Mouse (Mus musculus) midbrain, embryonic 12.5 days (tissue): ENCODE results near the gene Actl6b. TPM values are rescaled to one million over a fixed set of nuclear protein-coding genes. Genes with fewer than 3 reads are reported as not detected.

Experiments
- ATAC-seq: fragments of 200-750 bp; cut with Nextera tagmentation; 2 replicates; pipeline ENCODE4 v1.8.0; 2017; ENCODE audit warnings: low read depth, moderate TSS enrichment, moderate library complexity; ENCODE audit not compliant: low FRiP score
- H3K27ac ChIP-seq: fragments of 300-500 bp; sonication (generic); replicated peaks from 2 replicates; pipeline ENCODE4 v1.5.1; 2016; ENCODE audit warnings: mild to moderate bottlenecking
- H3K27me3 ChIP-seq: fragments of 300-500 bp; sonication (generic); 2 replicates; pipeline ENCODE4 v1.6.1; 2016; ENCODE audit warnings: mild to moderate bottlenecking
- H3K36me3 ChIP-seq: fragments of 300-500 bp; sonication (generic); 2 replicates; pipeline ENCODE4 v1.6.1; 2016
- H3K4me1 ChIP-seq: fragments of 300-500 bp; sonication (generic); 2 replicates; pipeline ENCODE4 v1.6.1; 2016
- H3K4me2 ChIP-seq: fragments of 300-500 bp; sonication (generic); replicated peaks from 2 replicates; pipeline ENCODE4 v1.6.1; 2016; ENCODE audit warnings: mild to moderate bottlenecking, moderate library complexity
- H3K4me3 ChIP-seq: fragments of 300-500 bp; sonication (generic); 2 replicates; pipeline ENCODE4 v1.5.1; 2016; ENCODE audit warnings: mild to moderate bottlenecking
- H3K9ac ChIP-seq: fragments of 300-500 bp; sonication (generic); replicated peaks from 2 replicates; pipeline ENCODE4 v1.6.1; 2016; ENCODE audit warnings: mild to moderate bottlenecking, moderate library complexity
- H3K9me3 ChIP-seq: fragments of 300-500 bp; sonication (generic); 2 replicates; pipeline ENCODE4 v1.6.1; 2016; ENCODE audit warnings: mild to moderate bottlenecking
- WGBS: fragments of 180-500 bp; shearing (Covaris S2); methylation state at CpG from one replicate; pipeline ENCODE4 v1.1.7; 2016; 5-methylcytosine and 5-hydroxymethylcytosine counted together
- polyA plus RNA-seq: library from polyadenylated mRNA; unstranded; fragments of >200 nt; fragmentation: Nextera tagmentation; extraction: Ambion mirVana; gene quantifications from 2 replicates; pipeline ENCODE4 v1.2.1, GENCODE M21; 2016

Gene Actl6b
- polyA plus RNA-seq, 1 experiment from 2014 or later = 89.4 TPM

DNA sequence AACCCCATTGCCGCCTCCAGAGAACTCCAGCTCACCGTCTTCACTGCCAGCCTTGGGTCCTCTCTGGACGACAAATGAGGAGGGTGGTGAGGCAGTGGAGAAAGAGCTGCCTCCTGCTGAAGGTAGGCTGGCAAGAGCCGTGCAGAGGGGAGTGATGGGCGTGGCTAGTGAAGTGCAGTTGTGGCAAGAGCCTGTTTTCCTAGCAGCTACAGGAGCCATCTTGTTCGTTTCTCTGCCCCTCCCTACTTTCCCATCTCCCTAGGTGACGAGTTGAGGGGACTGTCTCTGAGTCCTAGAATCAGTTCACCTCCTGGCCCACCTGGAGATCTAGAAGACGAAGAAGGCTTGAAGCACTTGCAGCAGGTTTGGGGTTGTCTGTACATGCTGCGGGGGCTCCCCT is 31.5 kb upstream of the Actl6b start:
- no peak for ATAC-seq
- H3K27ac ChIP-seq = no peak overlapping the region

DNA sequence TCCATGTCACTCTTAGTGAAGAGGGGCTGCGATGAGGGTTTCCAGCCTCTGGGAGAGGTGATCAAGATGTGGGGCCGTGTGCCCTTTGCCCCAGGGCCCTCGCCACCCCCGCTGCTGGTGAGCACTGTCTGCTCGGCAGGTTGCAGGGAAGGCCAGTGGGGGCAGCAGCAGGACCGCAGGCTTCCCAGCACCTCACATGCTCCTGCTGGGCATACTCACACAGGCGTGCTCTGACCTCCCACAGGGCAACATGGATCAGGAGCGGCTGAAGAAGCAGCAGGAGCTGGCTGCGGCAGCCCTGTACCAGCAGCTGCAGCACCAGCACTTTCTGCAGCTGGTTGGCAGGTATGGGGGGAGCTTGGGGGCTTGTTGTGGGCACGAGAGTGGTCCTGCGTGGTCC is 30.6 kb upstream of the Actl6b start:
- 70% methylated on average over 11 of the region's 11 CpGs for WGBS
- peaks cover 93% of the 10 kb centered on the region for H3K36me3 ChIP-seq
- ATAC-seq = no peak
- 0 out of 2 replicates have a peak overlapping the region, but pooled peaks have one; percentile 12 for H3K27ac ChIP-seq
- H3K4me1 ChIP-seq = peaks cover 20% of the 10 kb centered on the region
- H3K9me3 ChIP-seq = no peaks in the 10 kb centered on the region
- no peak overlapping the region for H3K4me3 ChIP-seq
- H3K4me2 ChIP-seq = no peak overlapping the region
- H3K27me3 ChIP-seq = no peaks in the 10 kb centered on the region
- no peak overlapping the region for H3K9ac ChIP-seq

More for the DNA sequence above, 31.5 kb upstream of the Actl6b start:
- no peaks in the 10 kb centered on the region for H3K27me3 ChIP-seq
- H3K4me3 ChIP-seq = no peak overlapping the region
- peaks cover 13% of the 10 kb centered on the region for H3K4me1 ChIP-seq
- H3K4me2 ChIP-seq = no peak overlapping the region
- no peak overlapping the region for H3K9ac ChIP-seq
- 80% methylated on average over 9 of the region's 9 CpGs for WGBS
- no peaks in the 10 kb centered on the region for H3K9me3 ChIP-seq
- peaks cover 87% of the 10 kb centered on the region for H3K36me3 ChIP-seq

DNA sequence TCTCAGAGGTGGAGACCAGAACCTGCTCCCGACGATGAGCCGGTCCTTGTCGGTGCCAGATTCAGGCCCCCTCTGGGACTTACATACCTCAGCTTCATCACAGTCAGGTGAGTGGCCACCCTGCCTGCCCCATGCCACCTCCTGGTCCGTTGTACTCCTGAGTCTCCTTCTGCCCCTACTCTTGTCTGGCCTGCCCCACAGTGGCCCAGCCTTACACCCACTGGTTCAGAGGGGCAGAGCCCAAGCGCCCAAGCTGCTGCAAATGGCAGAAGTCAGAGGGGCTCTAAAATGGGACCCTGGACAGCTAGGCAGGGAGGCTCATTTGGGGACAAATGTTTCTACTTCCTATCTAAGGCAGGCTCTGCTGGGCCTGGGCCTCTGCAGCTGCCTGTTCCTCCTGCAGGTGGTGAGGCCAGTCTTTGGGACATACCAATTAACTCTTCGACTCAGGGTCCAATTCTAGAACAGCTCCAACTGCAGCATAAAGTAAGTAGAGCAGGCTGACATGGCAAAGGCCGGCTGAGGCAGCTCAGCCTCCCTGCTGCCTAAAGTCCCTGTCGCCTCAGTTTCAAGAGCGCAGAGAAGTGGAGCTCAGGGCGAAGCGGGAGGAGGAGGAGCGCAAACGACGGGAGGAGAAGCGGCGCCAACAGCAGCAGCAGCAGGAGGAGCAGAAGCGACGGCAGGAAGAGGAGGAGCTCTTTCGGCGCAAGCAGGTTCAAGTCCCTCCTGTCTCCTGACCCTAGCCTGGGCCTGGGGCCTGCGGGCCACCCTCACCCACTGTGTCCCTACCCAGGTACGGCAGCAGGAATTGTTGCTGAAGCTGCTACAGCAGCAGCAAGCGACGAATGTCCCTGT is 29.7 kb upstream of the Actl6b start:
- H3K4me2 ChIP-seq = no peak overlapping the region
- H3K4me1 ChIP-seq = peaks cover 28% of the 10 kb centered on the region
- no peak for ATAC-seq
- H3K27ac ChIP-seq = no peak overlapping the region; the same call in 1 of the 2 replicates
- H3K36me3 ChIP-seq = peaks cover 97% of the 10 kb centered on the region
- no peak overlapping the region for H3K4me3 ChIP-seq
- H3K9me3 ChIP-seq = no peaks in the 10 kb centered on the region
- H3K9ac ChIP-seq = 0 out of 2 replicates have a peak overlapping the region, but pooled peaks have one; percentile 7
- WGBS = 82% methylated on average over 25 of the region's 25 CpGs
- H3K27me3 ChIP-seq = no peaks in the 10 kb centered on the region

- H3K4me1 ChIP-seq = peaks cover 30% of the 10 kb centered on the region
- H3K27ac ChIP-seq = no peak overlapping the region; the same call in 1 of the 2 replicates
- no peak overlapping the region for H3K4me2 ChIP-seq
- ATAC-seq = no peak
- no peaks in the 10 kb centered on the region for H3K9me3 ChIP-seq
- H3K36me3 ChIP-seq = peaks cover 97% of the 10 kb centered on the region
- no peak overlapping the region for H3K9ac ChIP-seq
- H3K27me3 ChIP-seq = no peaks in the 10 kb centered on the region
- WGBS = 85% methylated on average over 8 of the region's 8 CpGs
- H3K4me3 ChIP-seq = no peak overlapping the region
Observed at GRCm38 (mm10) chr5:137524251-137524515, 29.1 kb upstream of the Actl6b start.

DNA sequence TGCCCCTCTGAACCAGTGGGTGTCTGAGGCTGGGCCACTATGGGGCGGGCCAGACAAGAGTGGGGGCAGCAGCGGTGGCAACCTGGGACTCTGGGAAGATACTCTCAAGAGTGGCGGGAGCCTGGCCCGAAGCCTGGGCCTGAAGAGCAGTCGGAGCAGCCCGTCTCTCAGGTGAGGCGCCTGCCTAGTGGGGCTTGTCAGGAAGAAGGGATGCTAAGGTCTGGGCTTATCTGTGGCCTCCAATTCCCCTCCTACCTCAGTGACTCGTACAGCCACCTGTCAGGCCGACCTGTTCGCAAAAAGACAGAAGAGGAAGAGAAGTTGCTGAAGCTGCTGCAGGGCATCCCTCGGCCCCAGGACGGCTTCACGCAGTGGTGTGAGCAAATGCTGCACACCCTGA is 28.6 kb upstream of the Actl6b start:
- Histone ChIP-seq H3K9ac (no peak overlapping the region), H3K27ac (peak overlapping the region; percentile 49; the same call in 1 of the 2 replicates), H3K4me2 (no peak overlapping the region), H3K4me1 (peaks cover 35% of the 10 kb centered on the region), H3K36me3 (peaks cover 97% of the 10 kb centered on the region), H3K9me3 (no peaks in the 10 kb centered on the region), H3K27me3 (no peaks in the 10 kb centered on the region), H3K4me3 (no peak overlapping the region)
- no peak for ATAC-seq
- WGBS = 90% methylated on average over 12 of the region's 13 CpGs

- peak overlapping the region; percentile 49 for H3K27ac ChIP-seq
- no peaks in the 10 kb centered on the region for H3K9me3 ChIP-seq
- peaks cover 43% of the 10 kb centered on the region for H3K4me1 ChIP-seq
- 81% methylated on average over 16 of the region's 16 CpGs for WGBS
- H3K9ac ChIP-seq = peak overlapping the region; percentile 31; the same call in 1 of the 2 replicates
- H3K36me3 ChIP-seq = peaks cover 95% of the 10 kb centered on the region
- ATAC-seq = no peak
- no peak overlapping the region for H3K4me3 ChIP-seq
- H3K27me3 ChIP-seq = no peaks in the 10 kb centered on the region
- H3K4me2 ChIP-seq = no peak overlapping the region
Observed at GRCm38 (mm10) chr5:137525511-137525910, 27.8 kb upstream of the Actl6b start.

- Histone ChIP-seq H3K4me1 (peaks cover 45% of the 10 kb centered on the region), H3K9ac (peak overlapping the region; percentile 2; the same call in 1 of the 2 replicates)
Observed at GRCm38 (mm10) chr5:137526192-137526936, 27.0 kb upstream of the Actl6b start.

GRCm38 (mm10) chr5:137527413-137527812 is 25.9 kb upstream of the Actl6b start:
- Histone ChIP-seq H3K4me1 (peaks cover 45% of the 10 kb centered on the region), H3K9ac (0 out of 2 replicates have a peak overlapping the region, but pooled peaks have one; percentile 7), H3K4me2 (no peak overlapping the region), H3K36me3 (peaks cover 76% of the 10 kb centered on the region), H3K27me3 (no peaks in the 10 kb centered on the region), H3K27ac (0 out of 2 replicates have a peak overlapping the region, but pooled peaks have one; percentile 54), H3K9me3 (no peaks in the 10 kb centered on the region), H3K4me3 (no peak overlapping the region)
- no peak for ATAC-seq
- 53% methylated on average over 1 of the region's 1 CpGs for WGBS

More at GRCm38 (mm10) chr5:137526192-137526936, 27.0 kb upstream of the Actl6b start:
- WGBS = 41% methylated on average over 16 of the region's 16 CpGs
- ATAC-seq = no peak
- Histone ChIP-seq H3K4me2 (no peak overlapping the region), H3K9me3 (no peaks in the 10 kb centered on the region), H3K27me3 (no peaks in the 10 kb centered on the region), H3K27ac (peak overlapping the region; percentile 54), H3K4me3 (no peak overlapping the region), H3K36me3 (peaks cover 87% of the 10 kb centered on the region)

DNA sequence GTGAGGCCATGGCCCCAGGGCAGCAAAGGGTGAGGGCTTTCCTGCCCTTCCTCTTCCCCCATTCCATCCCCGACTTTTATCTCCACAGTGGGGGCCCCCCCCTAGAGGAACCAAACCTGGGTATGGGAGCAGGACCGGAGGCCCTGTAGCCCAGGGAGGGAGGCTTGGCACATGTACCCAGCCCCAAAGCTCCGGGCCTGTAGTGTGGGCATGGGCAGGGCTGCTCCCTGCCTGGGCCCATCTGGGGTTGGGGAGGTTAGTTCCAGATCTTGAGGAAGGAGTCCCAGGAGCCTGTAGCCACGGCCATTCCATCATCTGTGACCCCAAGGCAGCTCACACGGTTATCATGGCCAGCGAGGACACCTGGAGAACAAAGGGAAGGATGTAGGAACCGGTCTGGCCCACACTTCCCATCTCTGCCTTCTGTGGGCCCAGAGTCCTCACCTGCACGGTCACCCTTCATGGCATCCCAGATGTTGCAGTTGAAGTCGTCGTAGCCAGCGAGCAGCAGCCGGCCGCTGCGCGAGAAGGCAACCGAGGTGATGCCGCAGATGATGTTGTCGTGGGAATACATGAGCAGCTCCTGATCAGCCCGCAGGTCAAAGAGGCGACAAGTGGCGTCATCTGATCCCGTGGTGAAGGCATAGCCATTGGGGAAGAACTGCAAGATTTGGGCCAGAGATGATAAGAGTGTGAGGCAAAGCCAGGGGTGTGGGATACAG is 24.9 kb upstream of the Actl6b start:
- H3K36me3 ChIP-seq = peaks cover 66% of the 10 kb centered on the region

GRCm38 (mm10) chr5:137529221-137529995 is 23.9 kb upstream of the Actl6b start:
- 73% methylated on average over 15 of the region's 15 CpGs for WGBS
- H3K4me2 ChIP-seq = peak overlapping the region; percentile 89
- peaks cover 56% of the 10 kb centered on the region for H3K36me3 ChIP-seq
- no peaks in the 10 kb centered on the region for H3K27me3 ChIP-seq
- peak overlapping the region; percentile 93 for H3K4me3 ChIP-seq
- H3K27ac ChIP-seq = peak overlapping the region; percentile 99
- H3K4me1 ChIP-seq = peaks cover 51% of the 10 kb centered on the region
- no peaks in the 10 kb centered on the region for H3K9me3 ChIP-seq
- peak overlapping the region; percentile 97; the same call in 1 of the 2 replicates for H3K9ac ChIP-seq
- ATAC-seq = no peak

More for the DNA sequence above, 24.9 kb upstream of the Actl6b start:
- Histone ChIP-seq H3K9me3 (no peaks in the 10 kb centered on the region), H3K4me1 (peaks cover 45% of the 10 kb centered on the region), H3K27ac (peak overlapping the region; percentile 60), H3K27me3 (no peaks in the 10 kb centered on the region), H3K4me2 (no peak overlapping the region), H3K4me3 (no peak overlapping the region), H3K9ac (no peak overlapping the region)
- 85% methylated on average over 22 of the region's 22 CpGs for WGBS
- ATAC-seq = no peak

- Histone ChIP-seq H3K4me3 (peak overlapping the region; percentile 93), H3K9ac (peak overlapping the region; percentile 97), H3K36me3 (peaks cover 49% of the 10 kb centered on the region), H3K27ac (peak overlapping the region; percentile 99), H3K4me2 (peak overlapping the region; percentile 89), H3K27me3 (no peaks in the 10 kb centered on the region), H3K9me3 (no peaks in the 10 kb centered on the region), H3K4me1 (peaks cover 51% of the 10 kb centered on the region)
- 77% methylated on average over 8 of the region's 8 CpGs for WGBS
- ATAC-seq = no peak
Observed at GRCm38 (mm10) chr5:137530075-137530474, 23.2 kb upstream of the Actl6b start.
